Mouse (Mus musculus): ENCODE measurements around the gene Gm28047. TPM values are rescaled to one million over a fixed set of nuclear protein-coding genes. Genes with fewer than 3 reads are reported as not detected.
A peak's percentile ranks its signal among the peaks of the same experiment; 100 is the strongest.

The Gm28047 gene
- polyA plus RNA-seq, 1 experiment from 2014 or later: not detected

DNA sequence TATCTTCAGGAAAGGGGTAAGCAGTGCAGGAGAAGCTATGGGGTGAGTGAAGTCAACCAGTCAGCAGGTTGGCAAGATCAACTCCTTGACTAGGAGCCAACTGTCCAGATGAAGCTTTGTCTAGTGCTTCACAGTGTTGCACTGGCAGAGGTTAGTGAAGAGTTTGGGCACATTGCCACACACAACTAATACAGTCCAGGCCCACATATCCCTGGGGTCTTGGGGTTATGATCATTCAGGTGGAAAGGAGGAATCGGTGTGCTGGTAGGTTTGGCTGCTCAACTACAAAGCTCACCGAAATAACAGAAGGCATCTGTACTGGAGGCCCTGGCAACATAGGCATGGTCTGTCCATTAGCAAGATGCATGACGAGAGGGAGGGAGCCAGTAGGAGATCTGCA lies 77.4 kb downstream of the Gm28047 start:
- H3K27ac ChIP-seq (replicated peaks): no peak overlapping the region
- WGBS: 88% methylated on average over 3 of the region's 3 CpGs
- H3K27me3 ChIP-seq: no peaks in the 10 kb centered on the region
- ATAC-seq (ENCODE audit: insufficient number of reproducible peaks, low FRiP score, low TSS enrichment, low read depth): no peak
- peaks cover 62% of the 10 kb centered on the region for H3K36me3 ChIP-seq
- no peaks in the 10 kb centered on the region for H3K9me3 ChIP-seq (replicated peaks)
- H3K9ac ChIP-seq: no peak overlapping the region
- no peak overlapping the region for H3K4me3 ChIP-seq (replicated peaks)
- no peak overlapping the region for H3K4me2 ChIP-seq (replicated peaks)
- 0 out of 2 replicates have a peak, but pooled peaks cover 6% of the 10 kb centered on the region for H3K4me1 ChIP-seq

DNA sequence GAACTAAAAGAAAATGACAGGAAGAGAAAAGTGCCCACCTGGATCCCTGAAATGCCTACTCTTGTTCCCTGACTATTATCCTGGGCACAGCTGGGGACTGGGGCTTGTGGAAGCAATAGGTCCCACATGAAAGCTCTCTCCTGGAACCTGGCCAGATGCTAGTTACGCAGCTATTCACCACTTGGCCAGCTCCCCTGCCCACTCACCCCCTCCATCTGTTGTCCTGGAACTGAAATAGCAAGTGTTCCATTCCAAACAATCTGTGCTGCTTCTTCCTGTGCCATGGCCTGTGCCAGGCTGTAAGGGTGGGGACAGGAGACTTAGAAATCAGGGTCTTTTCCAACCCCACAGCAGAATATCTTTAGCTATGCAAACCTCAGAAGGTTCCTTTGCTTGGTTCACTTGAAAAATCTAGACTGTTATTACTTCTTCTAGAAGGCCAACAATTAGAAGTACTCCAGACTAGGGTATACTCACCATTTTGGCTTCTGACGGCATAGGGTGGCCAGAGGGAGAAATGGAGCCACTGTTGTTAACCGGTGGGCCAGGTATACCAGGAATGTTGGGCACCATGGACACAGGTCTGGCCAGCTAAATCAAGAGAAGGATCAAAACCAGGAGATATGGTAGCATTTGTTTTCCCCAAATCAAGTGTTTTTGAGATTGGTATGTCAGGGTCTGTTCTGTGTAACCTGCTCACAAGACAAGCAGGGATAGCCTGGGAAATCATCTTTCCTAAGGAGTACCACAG lies 78.0 kb downstream of the Gm28047 start:
- H3K4me1 ChIP-seq: 0 out of 2 replicates have a peak, but pooled peaks cover 6% of the 10 kb centered on the region
- no peak overlapping the region for H3K9ac ChIP-seq
- H3K4me2 ChIP-seq (replicated peaks): no peak overlapping the region
- peak overlapping the region; percentile 29; the same call in 1 of the 2 replicates for H3K27ac ChIP-seq (replicated peaks)
- H3K27me3 ChIP-seq: no peaks in the 10 kb centered on the region
- peaks cover 62% of the 10 kb centered on the region for H3K36me3 ChIP-seq
- WGBS: 62% methylated on average over 3 of the region's 3 CpGs
- ATAC-seq (ENCODE audit: insufficient number of reproducible peaks, low FRiP score, low TSS enrichment, low read depth): peak; percentile 80
- H3K4me3 ChIP-seq (replicated peaks): no peak overlapping the region
- H3K9me3 ChIP-seq (replicated peaks): no peaks in the 10 kb centered on the region

DNA sequence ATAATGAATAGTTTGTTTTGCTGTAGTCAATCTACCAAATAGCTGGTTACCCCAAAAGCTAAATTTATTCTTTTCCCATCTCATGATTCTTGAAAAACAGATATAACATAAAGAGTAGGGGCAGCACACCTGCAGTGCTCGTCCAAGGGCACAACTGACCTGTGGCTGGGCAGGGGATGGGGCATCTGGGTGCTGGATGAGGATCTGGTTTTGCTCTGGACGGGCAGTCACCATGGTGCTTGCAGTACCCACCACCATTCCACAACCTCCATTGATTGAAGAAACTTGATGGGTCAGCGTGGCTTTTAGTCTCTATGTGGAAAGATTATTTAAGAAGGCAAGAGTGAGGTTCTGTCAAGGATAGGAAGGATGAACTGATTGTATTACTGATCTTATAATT lies 78.6 kb downstream of the Gm28047 start:
- Histone ChIP-seq H3K9ac (no peak overlapping the region), H3K36me3 (peaks cover 63% of the 10 kb centered on the region), H3K9me3 (replicated peaks) (no peaks in the 10 kb centered on the region), H3K4me2 (replicated peaks) (no peak overlapping the region), H3K27me3 (no peaks in the 10 kb centered on the region), H3K4me1 (0 out of 2 replicates have a peak, but pooled peaks cover 6% of the 10 kb centered on the region), H3K27ac (replicated peaks) (no peak overlapping the region), H3K4me3 (replicated peaks) (no peak overlapping the region)
- 92% methylated on average over 3 of the region's 3 CpGs for WGBS
- no peak for ATAC-seq (ENCODE audit: insufficient number of reproducible peaks, low FRiP score, low TSS enrichment, low read depth)

DNA sequence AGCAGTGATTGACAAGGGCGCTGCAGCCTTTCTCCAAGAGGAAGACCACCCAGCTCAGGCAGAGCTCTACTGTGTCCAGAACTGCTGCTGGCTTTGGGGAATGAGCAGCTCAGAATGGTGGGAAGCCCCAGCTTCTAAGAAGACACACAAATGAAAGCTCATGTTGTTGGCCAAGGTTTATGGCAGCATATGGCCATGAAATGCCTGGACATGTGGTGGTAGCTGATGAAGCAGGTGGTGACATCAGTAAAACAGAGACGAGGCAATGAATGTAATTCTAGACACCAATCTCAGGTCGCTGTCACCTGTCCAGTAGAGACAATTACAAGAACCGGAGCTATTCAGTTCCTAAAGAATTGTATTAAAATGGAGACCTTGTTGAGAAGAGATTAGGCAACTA lies 80.1 kb downstream of the Gm28047 start:
- H3K4me1 ChIP-seq: 0 out of 2 replicates have a peak, but pooled peaks cover 6% of the 10 kb centered on the region
- no peak overlapping the region for H3K27ac ChIP-seq (replicated peaks)
- no peaks in the 10 kb centered on the region for H3K9me3 ChIP-seq (replicated peaks)
- H3K4me3 ChIP-seq (replicated peaks): no peak overlapping the region
- H3K36me3 ChIP-seq: peaks cover 73% of the 10 kb centered on the region
- no peak for ATAC-seq (ENCODE audit: insufficient number of reproducible peaks, low FRiP score, low TSS enrichment, low read depth)
- WGBS: 87% methylated on average over 4 of the region's 4 CpGs
- H3K4me2 ChIP-seq (replicated peaks): no peak overlapping the region
- no peaks in the 10 kb centered on the region for H3K27me3 ChIP-seq
- no peak overlapping the region for H3K9ac ChIP-seq

DNA sequence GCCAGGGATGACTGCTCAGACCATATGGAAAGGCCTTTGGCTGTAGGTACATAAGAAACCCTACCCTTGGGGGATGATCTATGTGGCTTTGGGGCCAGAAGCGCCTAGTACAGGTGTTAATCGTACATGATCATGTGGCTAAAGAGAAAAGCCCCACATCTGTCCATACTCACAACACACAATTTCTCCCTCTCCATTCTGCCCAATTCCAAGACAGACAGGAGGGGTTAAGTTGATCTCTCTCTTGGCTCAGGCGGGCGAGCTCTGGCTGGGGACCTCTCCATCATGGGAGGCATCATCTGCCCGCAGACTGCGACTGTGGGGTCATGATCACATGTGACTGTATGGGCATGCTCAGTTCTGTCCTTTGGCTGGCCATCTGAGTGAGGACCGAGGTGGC lies 90.9 kb downstream of the Gm28047 start:
- H3K27ac ChIP-seq (replicated peaks): no peak overlapping the region
- H3K9ac ChIP-seq: no peak overlapping the region
- whole genome bisulfite sequencing: 92% methylated on average over 7 of the region's 7 CpGs
- H3K4me3 ChIP-seq (replicated peaks): no peak overlapping the region
- peaks cover 76% of the 10 kb centered on the region for H3K36me3 ChIP-seq
- H3K9me3 ChIP-seq (replicated peaks): no peaks in the 10 kb centered on the region
- H3K4me1 ChIP-seq: no peaks in the 10 kb centered on the region
- ATAC-seq (ENCODE audit: insufficient number of reproducible peaks, low FRiP score, low TSS enrichment, low read depth): no peak
- H3K4me2 ChIP-seq (replicated peaks): no peak overlapping the region
- no peaks in the 10 kb centered on the region for H3K27me3 ChIP-seq

DNA sequence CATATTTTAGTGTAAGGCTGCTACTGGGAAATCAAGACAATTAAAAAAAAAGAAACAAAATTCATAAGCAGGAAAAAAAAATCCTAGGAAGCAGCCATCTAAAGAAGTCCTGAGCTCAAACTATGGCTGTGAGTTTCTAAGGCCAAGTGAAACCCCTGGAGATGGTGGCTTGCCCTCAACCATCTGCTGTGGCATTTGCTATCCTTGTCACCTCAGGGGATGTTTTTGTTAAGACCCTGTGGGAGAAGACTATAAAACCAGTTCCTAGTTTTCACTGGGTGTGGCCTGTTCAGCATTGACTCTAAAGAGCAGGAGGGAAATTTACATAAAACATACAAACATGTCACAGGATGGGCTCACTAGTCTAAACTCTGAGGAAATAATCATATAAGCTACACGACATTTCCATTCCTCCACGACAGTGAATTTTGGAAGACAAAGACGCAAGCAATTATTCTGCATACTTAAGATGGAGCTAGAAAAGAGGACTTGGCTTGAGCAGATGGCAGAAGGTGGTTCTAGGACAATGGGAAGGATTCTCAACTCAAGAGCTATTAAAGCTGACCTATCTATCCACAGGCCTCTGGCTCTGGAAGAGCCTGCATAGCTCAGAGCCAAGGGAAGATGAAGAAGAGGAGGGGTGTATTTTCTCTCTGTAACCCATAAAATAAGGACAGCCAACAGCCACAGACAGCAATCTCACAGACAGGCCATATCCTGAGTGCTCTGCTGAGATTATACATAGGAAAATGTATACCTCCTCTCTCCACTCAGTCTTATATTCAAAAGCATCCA lies 92.6 kb downstream of the Gm28047 start:
- H3K4me2 ChIP-seq (replicated peaks): no peak overlapping the region
- H3K4me3 ChIP-seq (replicated peaks): no peak overlapping the region
- H3K36me3 ChIP-seq: peaks cover 85% of the 10 kb centered on the region
- no peak overlapping the region for H3K9ac ChIP-seq
- no peaks in the 10 kb centered on the region for H3K9me3 ChIP-seq (replicated peaks)
- 89% methylated on average over 3 of the region's 3 CpGs for WGBS
- H3K4me1 ChIP-seq: no peaks in the 10 kb centered on the region
- ATAC-seq (ENCODE audit: insufficient number of reproducible peaks, low FRiP score, low TSS enrichment, low read depth): no peak
- H3K27me3 ChIP-seq: no peaks in the 10 kb centered on the region
- H3K27ac ChIP-seq (replicated peaks): no peak overlapping the region

DNA sequence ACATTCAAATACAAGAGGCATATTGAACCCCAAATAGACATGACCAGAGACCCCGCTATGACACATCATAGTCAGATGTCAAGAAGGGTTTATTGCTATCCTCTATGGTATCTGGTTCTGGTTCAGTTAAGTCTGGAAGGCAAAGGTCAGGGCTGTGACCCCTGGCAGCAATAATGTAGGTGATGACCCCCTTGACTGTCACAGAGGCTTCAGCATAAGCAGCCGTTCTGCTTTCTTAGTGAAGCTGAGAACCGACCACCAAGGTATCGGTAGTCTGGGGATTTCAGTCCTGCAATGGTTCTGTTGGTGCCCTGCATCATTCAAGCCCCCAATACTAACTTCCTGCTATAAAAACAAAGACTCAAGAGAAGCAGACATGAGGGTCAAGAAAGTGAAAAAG lies 93.3 kb downstream of the Gm28047 start:
- Histone ChIP-seq H3K9me3 (replicated peaks) (no peaks in the 10 kb centered on the region), H3K27ac (replicated peaks) (no peak overlapping the region), H3K4me1 (no peaks in the 10 kb centered on the region), H3K27me3 (no peaks in the 10 kb centered on the region), H3K36me3 (peaks cover 80% of the 10 kb centered on the region), H3K9ac (no peak overlapping the region), H3K4me3 (replicated peaks) (no peak overlapping the region), H3K4me2 (replicated peaks) (no peak overlapping the region)
- no peak for ATAC-seq (ENCODE audit: insufficient number of reproducible peaks, low FRiP score, low TSS enrichment, low read depth)
- WGBS: 82% methylated on average over 4 of the region's 4 CpGs

DNA sequence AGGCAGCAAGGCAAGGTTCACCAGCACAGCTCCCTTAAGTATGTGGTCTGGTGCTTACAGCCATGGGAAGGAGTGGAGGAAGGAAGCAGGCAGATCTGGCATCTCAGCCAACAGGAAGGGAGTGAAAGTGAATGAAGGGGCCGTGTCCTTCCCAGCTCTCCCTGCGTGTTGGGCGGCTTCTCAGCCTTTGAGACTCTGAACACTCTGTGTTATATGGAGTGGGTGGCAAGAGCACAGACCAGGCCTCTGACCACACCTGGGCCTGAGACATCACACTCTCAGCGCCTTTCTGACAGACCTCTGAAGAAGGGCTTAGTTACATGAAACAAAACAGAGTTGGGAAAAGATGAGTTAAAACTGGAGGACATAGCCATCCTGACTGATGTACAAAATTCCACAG lies 94.3 kb downstream of the Gm28047 start:
- Histone ChIP-seq H3K36me3 (peaks cover 74% of the 10 kb centered on the region), H3K4me1 (no peaks in the 10 kb centered on the region), H3K27me3 (no peaks in the 10 kb centered on the region), H3K9me3 (replicated peaks) (no peaks in the 10 kb centered on the region), H3K27ac (replicated peaks) (no peak overlapping the region), H3K9ac (no peak overlapping the region), H3K4me2 (replicated peaks) (no peak overlapping the region), H3K4me3 (replicated peaks) (no peak overlapping the region)
- ATAC-seq (ENCODE audit: insufficient number of reproducible peaks, low FRiP score, low TSS enrichment, low read depth): no peak
- WGBS: 82% methylated on average over 4 of the region's 4 CpGs

DNA sequence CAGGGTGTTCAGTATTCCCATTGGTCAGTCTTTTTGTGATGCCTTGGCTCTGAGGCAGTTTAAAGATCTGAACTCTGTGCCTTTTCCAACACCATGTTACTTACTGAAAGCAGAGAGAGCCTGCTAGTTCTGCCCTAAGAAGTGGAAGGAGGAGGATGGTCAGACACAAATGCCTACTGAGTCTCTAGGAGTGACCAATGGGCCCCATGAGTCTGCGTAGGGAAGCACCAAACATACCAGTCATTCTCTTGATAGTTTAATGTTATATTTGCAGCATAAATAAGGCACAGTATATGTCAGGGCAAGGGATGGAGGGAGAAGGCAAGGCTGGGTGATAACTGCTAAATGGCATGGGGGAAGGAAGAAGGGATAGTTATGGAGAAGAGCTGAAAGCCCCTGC lies 96.5 kb downstream of the Gm28047 start:
- Histone ChIP-seq H3K27me3 (no peaks in the 10 kb centered on the region), H3K4me2 (replicated peaks) (no peak overlapping the region), H3K4me3 (replicated peaks) (no peak overlapping the region), H3K27ac (replicated peaks) (no peak overlapping the region), H3K4me1 (no peaks in the 10 kb centered on the region), H3K9me3 (replicated peaks) (no peaks in the 10 kb centered on the region), H3K9ac (no peak overlapping the region), H3K36me3 (peaks cover 73% of the 10 kb centered on the region)
- 92% methylated on average over 1 of the region's 1 CpGs for WGBS
- no peak for ATAC-seq (ENCODE audit: insufficient number of reproducible peaks, low FRiP score, low TSS enrichment, low read depth)

DNA sequence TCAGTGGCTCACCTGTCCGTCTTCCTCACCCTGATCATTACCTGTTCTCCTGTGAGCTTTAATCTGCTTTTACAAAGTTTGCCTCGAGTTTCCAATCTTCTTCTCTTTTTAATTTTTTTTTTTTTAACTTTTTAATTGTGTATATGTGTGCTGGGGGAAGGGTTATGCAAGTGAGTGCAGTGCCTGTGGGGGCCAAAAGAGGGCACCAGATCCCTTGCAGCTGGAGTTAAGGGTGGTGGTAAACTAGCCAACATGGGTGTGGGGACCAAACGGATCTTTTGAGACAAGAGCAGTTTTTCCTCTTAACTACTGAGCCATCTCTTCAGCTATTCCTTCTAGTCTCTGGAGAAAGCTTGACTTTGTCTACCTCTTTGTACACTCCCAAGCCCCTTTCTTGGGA lies 96.9 kb downstream of the Gm28047 start:
- H3K9me3 ChIP-seq (replicated peaks): no peaks in the 10 kb centered on the region
- no peak overlapping the region for H3K4me2 ChIP-seq (replicated peaks)
- ATAC-seq (ENCODE audit: insufficient number of reproducible peaks, low FRiP score, low TSS enrichment, low read depth): no peak
- peaks cover 69% of the 10 kb centered on the region for H3K36me3 ChIP-seq
- H3K4me1 ChIP-seq: no peaks in the 10 kb centered on the region
- no peak overlapping the region for H3K4me3 ChIP-seq (replicated peaks)
- H3K9ac ChIP-seq: no peak overlapping the region
- 71% methylated on average over 3 of the region's 3 CpGs for WGBS
- H3K27me3 ChIP-seq: no peaks in the 10 kb centered on the region
- no peak overlapping the region for H3K27ac ChIP-seq (replicated peaks)

DNA sequence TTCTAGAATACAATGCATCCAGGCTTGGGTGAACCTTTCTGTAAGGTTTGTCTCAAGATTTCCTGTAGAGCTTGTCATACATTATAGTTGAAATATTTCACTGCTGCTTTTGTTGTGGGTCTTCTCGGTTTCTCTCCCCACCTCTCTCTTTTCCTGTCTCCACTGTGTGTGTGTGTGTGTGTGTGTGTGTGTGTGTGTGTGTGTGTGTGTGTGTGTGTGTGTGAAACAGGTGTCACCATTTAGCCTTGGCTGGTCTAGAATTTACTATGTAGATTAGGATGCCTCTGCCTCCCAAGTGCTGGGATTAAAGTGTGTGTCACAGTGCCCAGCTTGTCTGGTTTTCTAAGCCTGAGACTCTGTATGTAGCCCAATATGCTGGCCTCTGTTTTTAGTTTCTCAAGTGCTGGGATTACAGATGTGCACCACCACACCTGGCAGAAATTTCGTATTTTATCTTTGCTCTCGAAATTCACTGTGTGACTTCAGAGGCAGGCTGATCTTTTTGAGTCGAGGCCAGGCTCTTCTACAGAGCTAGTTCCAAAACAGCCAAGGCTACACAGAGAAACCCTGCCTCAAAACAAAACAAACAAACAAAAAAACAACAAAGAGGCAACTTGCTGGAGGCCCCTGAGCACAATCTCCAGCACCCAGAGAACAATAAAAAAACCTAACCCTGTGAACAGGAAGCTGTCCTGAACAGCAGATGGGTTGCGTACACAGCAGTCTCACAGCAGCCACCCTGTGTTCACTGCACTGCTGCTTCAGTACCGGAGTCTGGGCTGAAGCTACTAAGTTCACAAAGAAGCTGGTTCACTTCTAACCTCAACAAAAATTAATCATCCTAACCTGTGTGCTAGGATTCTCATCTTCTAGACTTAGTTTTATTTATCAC lies 98.5 kb downstream of the Gm28047 start:
- Histone ChIP-seq H3K9ac (no peak overlapping the region), H3K4me1 (no peaks in the 10 kb centered on the region), H3K27ac (replicated peaks) (no peak overlapping the region), H3K27me3 (no peaks in the 10 kb centered on the region), H3K36me3 (peaks cover 65% of the 10 kb centered on the region), H3K4me3 (replicated peaks) (no peak overlapping the region), H3K9me3 (replicated peaks) (no peaks in the 10 kb centered on the region), H3K4me2 (replicated peaks) (no peak overlapping the region)
- no peak for ATAC-seq (ENCODE audit: insufficient number of reproducible peaks, low FRiP score, low TSS enrichment, low read depth)
- WGBS: 83% methylated on average over 6 of the region's 6 CpGs
